Mouse (Mus musculus) right cerebral cortex, postnatal 10 days (tissue): Measurements from ENCODE around the gene Bhmt.

Experiments
- DNase-seq, 2 experiments: peaks; one replicate each; pipeline ENCODE4 v3.0.0; 2021; ENCODE audit warnings: low spot score in 2 of 2

Gene Bhmt

GRCm38 (mm10) chr13:93637282-93638245 is at the start of gene Bhmt:
Gene Bhmt (minus strand): TSS chr13:93637961.
- DNase-seq: no peak

DNA sequence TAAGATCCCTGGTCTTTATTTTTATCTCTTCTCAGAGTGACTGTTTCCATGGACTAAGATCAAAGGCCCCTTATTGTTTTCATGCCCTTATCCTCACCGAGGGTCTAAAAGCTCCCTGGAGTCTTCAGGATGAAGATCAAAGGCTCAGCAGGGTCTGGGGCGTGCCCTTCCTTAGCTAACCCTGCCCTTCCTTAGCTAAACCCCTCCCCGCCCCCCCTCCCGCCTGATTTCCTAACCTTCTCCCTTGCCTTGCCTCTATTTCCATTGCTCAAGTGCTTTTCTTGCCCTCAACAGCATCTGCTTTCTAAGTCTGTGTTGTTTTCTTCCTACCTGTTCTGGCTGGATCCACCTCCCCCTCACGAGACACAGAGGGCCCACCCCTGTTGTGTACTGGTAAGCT is 49.6 kb upstream of the Bhmt start:
- DNase-seq: no peak

- DNase-seq: no peak
Observed at GRCm38 (mm10) chr13:93685226-93685625, 47.5 kb upstream of the Bhmt start.

GRCm38 (mm10) chr13:93683336-93683735 is 45.6 kb upstream of the Bhmt start:
- DNase-seq: no peak

DNA sequence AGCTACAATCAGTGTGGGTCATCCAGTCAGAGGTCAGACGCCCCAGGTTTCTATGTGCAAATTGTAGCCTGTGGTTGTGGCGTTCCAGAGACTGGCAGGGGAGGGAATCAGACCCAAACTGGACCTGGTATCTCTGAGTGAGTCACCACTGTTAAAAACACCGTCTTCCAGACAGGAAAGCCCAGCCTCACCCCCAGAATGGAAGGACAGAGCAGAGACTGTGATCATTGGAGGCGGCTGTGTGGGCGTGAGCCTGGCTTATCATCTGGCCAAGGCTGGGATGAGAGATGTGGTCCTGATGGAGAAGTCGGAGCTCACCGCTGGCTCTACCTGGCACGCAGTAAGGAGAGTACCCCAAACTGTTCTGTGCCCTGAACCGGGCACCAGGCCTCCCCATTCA is 39.1 kb upstream of the Bhmt start:
- DNase-seq: no peak

GRCm38 (mm10) chr13:93674131-93674561 is 36.4 kb upstream of the Bhmt start, which contains the start of the genes Bhmt2 and Dmgdh:
Gene Bhmt2 (minus strand): TSS chr13:93674302.
Gene Dmgdh (plus strand): TSS chr13:93674433.
- no peak for DNase-seq

GRCm38 (mm10) chr13:93673296-93673695 is 35.5 kb upstream of the Bhmt start:
- no peak for DNase-seq

GRCm38 (mm10) chr13:93672371-93672770 is 34.6 kb upstream of the Bhmt start:
- DNase-seq: no peak

- no peak for DNase-seq
Observed at GRCm38 (mm10) chr13:93667586-93667985, 29.8 kb upstream of the Bhmt start.

DNA sequence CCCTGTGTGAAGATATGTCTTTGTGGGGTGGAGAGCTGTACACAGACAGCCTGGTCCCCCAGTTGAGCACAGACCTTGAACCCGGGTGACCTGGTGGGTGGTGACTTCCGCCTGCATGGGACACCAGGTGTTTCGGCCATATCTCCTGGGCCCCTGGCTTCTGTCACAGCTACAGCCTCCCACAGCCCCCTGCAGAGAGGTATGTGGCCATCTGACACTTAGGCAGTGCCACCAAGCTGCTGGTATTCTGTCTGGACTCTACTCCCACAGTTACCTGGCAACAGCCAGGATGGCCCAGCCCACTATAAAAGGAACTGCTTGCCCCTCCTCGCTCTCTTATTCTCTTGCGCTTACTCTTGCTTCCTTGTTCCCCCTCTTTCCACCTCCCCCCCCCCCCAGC is 20.2 kb upstream of the Bhmt start:
- DNase-seq: no peak

- DNase-seq: no peak
Observed at GRCm38 (mm10) chr13:93653382-93653781, 15.6 kb upstream of the Bhmt start.

DNA sequence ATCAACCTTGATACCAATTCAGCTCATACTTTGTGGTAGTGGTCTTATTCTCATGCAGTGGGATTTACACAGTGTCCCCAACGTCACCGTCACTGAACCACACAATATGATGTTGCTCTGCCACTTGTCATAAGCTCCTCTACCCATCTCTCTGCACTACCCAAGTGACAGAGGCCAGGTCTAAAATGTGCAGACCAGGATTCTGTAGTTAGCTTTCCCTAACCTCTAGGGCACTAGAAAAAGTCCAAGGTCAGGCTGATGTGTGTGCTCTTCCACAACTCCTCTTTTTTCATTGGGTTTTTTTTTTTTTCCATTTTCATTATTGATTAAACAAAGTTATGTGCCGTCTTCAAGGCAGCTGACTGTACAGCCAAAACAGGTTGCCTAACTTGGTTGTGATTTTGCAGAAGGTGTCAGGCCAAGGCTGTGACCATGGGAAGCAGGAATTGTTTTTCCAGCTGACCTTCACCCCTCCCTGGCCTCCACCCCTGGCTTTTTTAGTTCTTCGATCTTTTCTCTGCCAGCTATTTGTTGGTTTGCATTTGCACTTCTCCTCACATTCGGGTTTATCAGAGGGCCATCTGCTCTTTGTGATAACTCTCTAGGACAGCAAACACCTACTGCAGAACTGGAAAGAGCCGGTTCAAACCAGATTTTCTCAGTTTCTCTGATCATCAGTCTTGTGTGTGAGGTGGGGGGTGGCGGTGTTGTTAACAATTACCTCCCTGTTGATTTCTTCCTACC is 10.8 kb upstream of the Bhmt start:
- DNase-seq: no peak

DNA sequence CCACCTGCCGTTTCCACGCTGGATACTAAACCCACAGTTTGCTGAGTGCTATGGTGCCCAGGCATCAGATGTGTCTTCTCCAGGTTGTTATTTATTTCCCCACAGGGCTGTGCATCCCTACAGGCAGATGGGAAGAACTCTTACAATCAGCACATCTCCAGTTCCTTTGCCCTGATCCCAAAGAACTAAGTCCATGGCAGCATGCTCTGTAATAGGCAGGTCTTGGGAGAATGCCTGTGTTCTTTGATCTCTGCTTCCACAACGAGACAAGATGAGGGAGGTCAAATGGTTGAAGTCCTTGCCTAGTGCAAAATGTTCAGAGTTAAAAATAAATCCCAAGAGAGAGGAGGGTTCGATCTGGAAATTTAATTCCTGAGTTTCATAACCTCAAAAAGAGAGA is 1.9 kb upstream of the Bhmt start:
- DNase-seq: no peak

- DNase-seq: no peak
Observed at GRCm38 (mm10) chr13:93636561-93636960, 1.2 kb downstream of the Bhmt start.

GRCm38 (mm10) chr13:93632927-93633326 is 4.8 kb downstream of the Bhmt start:
- no peak for DNase-seq

- DNase-seq: no peak
Observed at GRCm38 (mm10) chr13:93630941-93631705, 6.6 kb downstream of the Bhmt start.

GRCm38 (mm10) chr13:93628861-93629260 is 8.9 kb downstream of the Bhmt start:
- no peak for DNase-seq

GRCm38 (mm10) chr13:93614361-93614948 is 23.3 kb downstream of the Bhmt start:
- DNase-seq: no peak

GRCm38 (mm10) chr13:93613771-93614170 is 24.0 kb downstream of the Bhmt start:
- DNase-seq: no peak

DNA sequence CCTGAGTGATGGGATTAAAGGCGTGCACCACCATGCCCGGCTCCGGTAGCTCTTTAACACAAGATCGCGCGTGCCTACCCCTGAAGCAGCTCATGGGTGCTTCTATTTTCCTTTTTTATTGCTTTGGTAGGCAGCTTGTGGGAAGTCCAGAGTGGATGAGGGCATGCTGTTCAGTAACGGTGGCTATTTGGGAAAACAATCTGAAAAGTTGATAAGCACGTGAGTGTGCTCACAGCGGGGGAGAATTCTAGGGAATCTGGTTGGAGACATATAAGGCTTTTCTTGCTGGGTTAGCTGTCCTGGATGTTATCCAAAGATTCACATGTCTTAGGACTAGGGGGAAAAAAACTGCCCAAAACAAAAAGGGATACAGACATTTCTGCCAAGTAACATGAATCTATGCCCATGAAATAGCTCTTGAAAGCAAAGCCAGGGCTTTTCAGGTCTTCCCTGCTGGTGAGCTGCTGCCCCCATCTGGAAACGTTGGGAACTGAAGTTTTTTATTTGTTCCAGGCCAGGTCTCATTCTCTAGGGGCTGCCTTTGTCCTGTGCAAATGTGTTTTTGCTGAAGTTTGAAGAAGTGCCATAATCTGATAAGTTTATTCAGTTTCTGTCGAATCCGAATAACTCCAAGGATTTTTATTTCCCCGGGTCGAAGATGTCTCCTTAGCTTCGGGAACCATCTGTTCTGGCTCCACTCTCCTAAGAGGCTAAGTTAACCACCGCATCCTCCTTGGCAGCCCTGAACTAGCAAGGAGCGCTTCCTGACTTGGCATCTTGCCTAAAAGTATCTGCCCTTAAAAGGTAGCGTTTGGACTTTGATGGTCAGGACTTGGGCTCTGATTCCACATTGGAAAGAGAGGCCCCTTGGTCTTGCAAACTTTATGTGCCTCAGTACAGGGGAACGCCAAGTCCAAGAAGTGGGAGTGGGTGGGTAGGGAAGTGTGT is 24.8 kb downstream of the Bhmt start:
- peak; percentile 82 to 87 for DNase-seq
